8 mouse cellular contexts compared by ENCODE assay signal in the genomic region with DNA sequence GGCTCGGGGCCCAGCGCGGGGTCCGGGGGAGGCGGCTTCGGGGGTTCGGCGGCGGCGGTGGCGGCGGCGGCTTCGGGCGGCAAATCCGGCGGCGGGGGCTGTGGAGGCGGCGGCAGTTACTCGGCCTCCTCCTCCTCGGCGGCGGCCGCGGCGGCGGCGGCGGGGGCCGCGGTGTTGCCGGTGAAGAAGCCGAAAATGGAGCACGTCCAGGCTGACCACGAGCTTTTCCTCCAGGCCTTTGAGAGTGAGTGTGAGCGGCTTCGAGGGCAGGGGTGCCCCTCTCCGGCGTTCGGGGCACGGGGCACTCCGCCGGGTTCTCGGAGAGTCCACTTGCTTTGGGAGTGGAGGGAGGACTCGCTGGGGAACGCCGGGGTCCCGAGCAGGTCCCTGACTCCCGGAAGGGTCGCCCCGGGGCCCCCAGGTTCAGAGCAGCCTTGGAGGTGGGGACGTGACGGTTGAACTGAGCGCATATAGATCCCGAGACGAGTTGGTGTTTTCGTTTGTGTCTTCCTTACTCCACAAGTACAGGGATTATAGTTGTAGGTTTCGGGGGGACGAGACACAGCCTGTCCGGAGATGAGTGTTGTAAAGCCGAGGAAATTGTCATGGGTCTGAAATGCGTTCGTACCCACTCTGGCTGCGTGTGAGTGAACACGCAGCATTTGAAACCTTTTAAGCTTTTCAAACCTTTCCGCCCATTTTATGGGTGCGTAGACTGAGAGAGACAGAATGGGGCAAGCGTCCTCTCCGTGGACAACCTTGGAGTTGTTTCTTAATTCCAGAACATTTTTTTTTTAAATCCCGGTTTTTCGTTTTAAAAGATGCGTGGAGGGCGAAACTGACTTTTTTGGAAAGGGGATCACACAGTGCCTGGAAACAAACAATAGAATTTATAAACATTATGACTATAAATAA. TPM values are rescaled to one million over a fixed set of nuclear protein-coding genes. Genes with fewer than 3 reads are reported as not detected.
DNase-seq lines count a peak whose midpoint lies in the region; ATAC-seq and TF ChIP-seq lines count a peak whose summit lies in the region.

No protein-coding gene starts in this region.

- ATAC-seq in heart, embryonic 15.5 days (replicated peaks; ENCODE audit: insufficient number of reproducible peaks, insufficient read depth, low FRiP score, low read depth): peak; percentile 6
- peak; percentile 22 for ATAC-seq in liver, embryonic 13.5 days (ENCODE audit: low read depth)

- peak overlapping the region; percentile 99 for H3K27ac ChIP-seq in heart, embryonic 15.5 days
- peak overlapping the region; percentile 100 for H3K27ac ChIP-seq in liver, embryonic 13.5 days
- peak overlapping the region; percentile 47 for H3K27ac ChIP-seq in small intestine, adult 2 months (ENCODE audit: insufficient read depth, low read depth, low read length)

- WGBS in heart, embryonic 15.5 days: under 1% methylated on average over 56 of the region's 74 CpGs
- WGBS in liver, embryonic 13.5 days (ENCODE audit: insufficient replicate concordance): 1% methylated on average over 64 of the region's 74 CpGs
- WGBS in small intestine, adult 2 months: 2% methylated on average over 69 of the region's 74 CpGs

- peaks cover 12% of the 10 kb centered on the region for H3K36me3 ChIP-seq in heart, embryonic 15.5 days
- H3K36me3 ChIP-seq in liver, embryonic 13.5 days: peaks cover 21% of the 10 kb centered on the region
- peaks cover 8% of the 10 kb centered on the region for H3K36me3 ChIP-seq in small intestine, adult 2 months (ENCODE audit: control insufficient read depth, insufficient read depth, low read length)

- H3K4me2 ChIP-seq in heart, embryonic 15.5 days: peak overlapping the region; percentile 68
- H3K4me2 ChIP-seq in liver, embryonic 13.5 days: peak overlapping the region; percentile 64

- H3K9me3 ChIP-seq in heart, embryonic 15.5 days (replicated peaks): no peaks in the 10 kb centered on the region
- no peaks in the 10 kb centered on the region for H3K9me3 ChIP-seq in liver, embryonic 13.5 days (replicated peaks)

- peak overlapping the region; percentile 78 for H3K4me3 ChIP-seq in heart, embryonic 15.5 days
- peak overlapping the region; percentile 99 for H3K4me3 ChIP-seq in liver, embryonic 13.5 days (replicated peaks)
- H3K4me3 ChIP-seq in small intestine, adult 2 months (ENCODE audit: low read depth, low read length): peak overlapping the region; percentile 91

- no peak for TF ChIP-seq CTCF in small intestine, adult 2 months (IDR thresholded peaks at IDR 0.05; ENCODE audit: extremely low read depth, insufficient read length, insufficient replicate concordance, low read depth, low read length)

- TF ChIP-seq POLR2A in small intestine, adult 2 months (IDR thresholded peaks at IDR 0.05; ENCODE audit: low read depth, low read length): no peak

- peaks cover 3% of the 10 kb centered on the region; the same call in 1 of the 2 replicates for H3K4me1 ChIP-seq in heart, embryonic 15.5 days (replicated peaks)
- peaks cover 15% of the 10 kb centered on the region for H3K4me1 ChIP-seq in liver, embryonic 13.5 days (replicated peaks)
- H3K4me1 ChIP-seq in small intestine, adult 2 months (ENCODE audit: control insufficient read depth, insufficient read depth, insufficient read length, low read length): no peaks in the 10 kb centered on the region

- DNase-seq in gastrocnemius, postnatal 10 days: peak; percentile 75
- DNase-seq in gastrocnemius, adult 8-10 months (ENCODE audit: low spot score in 2 of 2): no peak
- peak; percentile 56 for DNase-seq in 416B (ENCODE audit: low read depth)
- peak; percentile 47 for DNase-seq in c-Kit-negative CD71-positive TER-119-positive erythroid progenitor cells, embryonic 14.5 days (ENCODE audit: low read depth, low spot score)
- no peak for DNase-seq in liver, embryonic 13.5 days
- DNase-seq in spleen, postnatal 14 days (ENCODE audit: low spot score in 2 of 2): no peak

- peak overlapping the region; percentile 86 for H3K9ac ChIP-seq in heart, embryonic 15.5 days
- peak overlapping the region; percentile 99 for H3K9ac ChIP-seq in liver, embryonic 13.5 days

- H3K27me3 ChIP-seq in heart, embryonic 15.5 days: no peaks in the 10 kb centered on the region
- no peaks in the 10 kb centered on the region for H3K27me3 ChIP-seq in liver, embryonic 13.5 days
- H3K27me3 ChIP-seq in small intestine, adult 2 months (ENCODE audit: control insufficient read depth, insufficient read depth, low read length): no peaks in the 10 kb centered on the region

RNA-seq across cellular contexts. Expression of a gene that starts 0.7 kb away (rescaled TPM):
- 10 to 100 TPM; 24.5 to 28.8 TPM for total RNA-seq in gastrocnemius, postnatal 10 days (2021)
- total RNA-seq in gastrocnemius, adult 8-10 months (2022): 10 to 100 TPM; 19.2 to 24.1 (median 21.6) TPM
- 14.2 and 15.1 TPM in 2 replicates for polyA plus RNA-seq in heart, embryonic 15.5 days (2015; fragmentation: Nextera tagmentation; extraction: Ambion mirVana)
- 16.4 and 20.4 TPM in 2 replicates for polyA plus RNA-seq in liver, embryonic 13.5 days (2015; fragmentation: Nextera tagmentation; extraction: Ambion mirVana)
- 0.93 and 2.0 TPM in 2 replicates for polyA plus RNA-seq in small intestine, adult 2 months (2012; rRNA removed)

RNA-seq across cellular contexts. Expression of a gene that starts 31.4 kb away (rescaled TPM):
- total RNA-seq in gastrocnemius, postnatal 10 days (2021): 10 to 100 TPM; 29.4 to 36.0 TPM
- total RNA-seq in gastrocnemius, adult 8-10 months (2022): 10 to 100 TPM; 28.0 to 36.7 (median 29.4) TPM
- polyA plus RNA-seq in heart, embryonic 15.5 days (2015; fragmentation: Nextera tagmentation; extraction: Ambion mirVana): 28.0 and 33.4 TPM in 2 replicates
- polyA plus RNA-seq in liver, embryonic 13.5 days (2015; fragmentation: Nextera tagmentation; extraction: Ambion mirVana): 30.0 and 42.6 TPM in 2 replicates
- polyA plus RNA-seq in small intestine, adult 2 months (2012; rRNA removed): 0.52 and 0.96 TPM in 2 replicates

Comparison
In these comparisons a context has a peak if more than half of its experiments do, and no peak if none do; other contexts are left out.
1. DNase-seq: peak in gastrocnemius, postnatal 10 days (single experiment), 416B (single experiment) and c-Kit-negative CD71-positive TER-119-positive erythroid progenitor cells, embryonic 14.5 days (single experiment); none in gastrocnemius, adult 8-10 months (0 of 2), liver, embryonic 13.5 days (single experiment) and spleen, postnatal 14 days (0 of 2).
2. H3K27ac ChIP-seq: peak in every context shown above with its lines; median percentile 100 in liver, embryonic 13.5 days; 99 in heart, embryonic 15.5 days; 47 in small intestine, adult 2 months.
3. RNA of a gene that starts 31.4 kb away (polyA plus RNA-seq): 30.0 to 42.6 TPM in liver, embryonic 13.5 days and 28.0 to 33.4 TPM in heart, embryonic 15.5 days; 0.52 to 0.96 TPM in small intestine, adult 2 months; every median in the first group is over 10 times any median in the second.
4. Peak in every context shown above with its lines, with median percentiles within 50 percentile points of each other: H3K4me3 ChIP-seq.